Mouse (Mus musculus): ENCODE measurements at regions not wholly inside any gene's neighbourhood (a gene's known extent, or its start where the extent isn't known, plus 50 kb on each side); places are given as distances from the start of the nearest gene placed in this dataset.
"Not testable (repeated sequence)": the region's sequence is repeated elsewhere in the genome, so short reads cannot be mapped to it uniquely, and the experiment has no call there.

GRCm38 (mm10) chr11:121894801-121895200, 64.8 kb downstream of the Ptchd3 start:
- ATAC-seq: no peak
- TF ChIP-seq CTCF (IDR thresholded peaks at IDR 0.05; ENCODE audit: low read depth): no peak
- Histone ChIP-seq H3K27me3 (replicated peaks; ENCODE audit: control insufficient read depth, insufficient read depth, low read length) (no peaks in the 10 kb centered on the region), H3K4me2 (replicated peaks; ENCODE audit: low read depth) (no peak overlapping the region), H3K36me3 (ENCODE audit: control insufficient read depth, insufficient read depth) (no peaks in the 10 kb centered on the region), H3K27ac (ENCODE audit: low read depth, low read length) (no peak overlapping the region), H3K9ac (ENCODE audit: low read depth, low read length) (no peak overlapping the region), H3K9me3 (ENCODE audit: control insufficient read depth) (no peaks in the 10 kb centered on the region), H3K4me1 (replicated peaks; ENCODE audit: control insufficient read depth, insufficient read depth, low read length) (no peaks in the 10 kb centered on the region), H3K4me3 (ENCODE audit: low read depth, low read length) (no peak overlapping the region)
- 93% methylated on average over 4 of the region's 4 CpGs for WGBS

DNA sequence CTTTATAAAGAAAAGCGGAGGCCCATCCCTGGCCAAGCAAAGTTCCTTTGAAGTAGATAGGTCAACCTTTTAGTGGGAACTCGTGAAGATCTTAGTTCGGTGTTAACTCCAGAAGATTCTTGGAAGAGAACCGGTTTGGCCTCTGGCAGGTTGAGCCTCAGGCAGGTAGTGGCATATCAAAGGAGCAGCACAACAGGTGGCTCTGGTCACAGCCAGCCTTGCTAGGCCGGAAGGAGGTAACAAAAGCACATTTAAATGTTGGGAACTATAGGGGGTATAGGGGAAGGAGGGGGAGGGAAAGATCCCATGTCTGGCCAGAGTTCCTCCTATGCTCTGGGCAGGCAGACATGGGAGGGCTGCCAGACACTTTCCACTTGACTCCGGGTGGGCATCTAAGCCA, 74.3 kb downstream of the Ptchd3 start:
- not testable (repeated sequence) for H3K9ac ChIP-seq (ENCODE audit: low read depth, low read length); ATAC-seq; H3K9me3 ChIP-seq (ENCODE audit: control insufficient read depth); H3K27me3 ChIP-seq (replicated peaks; ENCODE audit: control insufficient read depth, insufficient read depth, low read length); H3K4me1 ChIP-seq (replicated peaks; ENCODE audit: control insufficient read depth, insufficient read depth, low read length); H3K36me3 ChIP-seq (ENCODE audit: control insufficient read depth, insufficient read depth); H3K4me3 ChIP-seq (ENCODE audit: low read depth, low read length); H3K27ac ChIP-seq (ENCODE audit: low read depth, low read length); H3K4me2 ChIP-seq (replicated peaks; ENCODE audit: low read depth)
- 72% methylated on average over 6 of the region's 6 CpGs for WGBS

DNA sequence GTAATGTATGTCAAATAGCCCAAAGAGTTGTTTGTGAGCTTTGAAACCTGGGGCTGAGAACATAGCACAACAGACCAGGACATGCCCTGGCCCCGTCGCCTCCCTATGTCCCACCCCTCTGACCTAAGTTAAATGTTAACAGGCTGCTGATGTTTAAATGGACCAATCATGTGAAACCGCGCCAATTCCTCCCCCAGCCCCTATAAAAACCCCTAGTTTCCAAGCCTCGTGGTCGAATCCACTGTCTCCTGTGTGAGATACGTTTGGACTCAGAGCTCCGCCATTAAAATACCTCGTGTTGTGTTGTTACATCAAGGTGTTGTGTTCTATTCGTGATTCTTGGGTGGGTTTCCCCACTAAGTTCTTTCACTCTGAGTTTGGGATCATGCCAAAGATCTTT, 94.6 kb downstream of the Ptchd3 start:
- H3K36me3 ChIP-seq (ENCODE audit: control insufficient read depth, insufficient read depth); H3K4me2 ChIP-seq (replicated peaks; ENCODE audit: low read depth); ATAC-seq; H3K4me3 ChIP-seq (ENCODE audit: low read depth, low read length); H3K27ac ChIP-seq (ENCODE audit: low read depth, low read length); H3K27me3 ChIP-seq (replicated peaks; ENCODE audit: control insufficient read depth, insufficient read depth, low read length); H3K9ac ChIP-seq (ENCODE audit: low read depth, low read length); H3K9me3 ChIP-seq (ENCODE audit: control insufficient read depth); H3K4me1 ChIP-seq (replicated peaks; ENCODE audit: control insufficient read depth, insufficient read depth, low read length): not testable (repeated sequence)
- WGBS: 89% methylated on average over 10 of the region's 10 CpGs

GRCm38 (mm10) chr11:121925043-121925442, 95.0 kb downstream of the Ptchd3 start:
- H3K9ac ChIP-seq (ENCODE audit: low read depth, low read length); H3K36me3 ChIP-seq (ENCODE audit: control insufficient read depth, insufficient read depth); H3K4me1 ChIP-seq (replicated peaks; ENCODE audit: control insufficient read depth, insufficient read depth, low read length); H3K27ac ChIP-seq (ENCODE audit: low read depth, low read length); H3K4me3 ChIP-seq (ENCODE audit: low read depth, low read length); ATAC-seq; H3K4me2 ChIP-seq (replicated peaks; ENCODE audit: low read depth); H3K27me3 ChIP-seq (replicated peaks; ENCODE audit: control insufficient read depth, insufficient read depth, low read length); H3K9me3 ChIP-seq (ENCODE audit: control insufficient read depth): not testable (repeated sequence)
- 55% methylated on average over 15 of the region's 16 CpGs for WGBS

GRCm38 (mm10) chr11:121951726-121952125, 121.7 kb downstream of the Ptchd3 start:
- H3K9ac ChIP-seq (ENCODE audit: low read depth, low read length); H3K9me3 ChIP-seq (ENCODE audit: control insufficient read depth); H3K27me3 ChIP-seq (replicated peaks; ENCODE audit: control insufficient read depth, insufficient read depth, low read length); H3K27ac ChIP-seq (ENCODE audit: low read depth, low read length); H3K4me1 ChIP-seq (replicated peaks; ENCODE audit: control insufficient read depth, insufficient read depth, low read length); H3K4me2 ChIP-seq (replicated peaks; ENCODE audit: low read depth); H3K36me3 ChIP-seq (ENCODE audit: control insufficient read depth, insufficient read depth); H3K4me3 ChIP-seq (ENCODE audit: low read depth, low read length); ATAC-seq: not testable (repeated sequence)
- WGBS: 55% methylated on average over 6 of the region's 6 CpGs

DNA sequence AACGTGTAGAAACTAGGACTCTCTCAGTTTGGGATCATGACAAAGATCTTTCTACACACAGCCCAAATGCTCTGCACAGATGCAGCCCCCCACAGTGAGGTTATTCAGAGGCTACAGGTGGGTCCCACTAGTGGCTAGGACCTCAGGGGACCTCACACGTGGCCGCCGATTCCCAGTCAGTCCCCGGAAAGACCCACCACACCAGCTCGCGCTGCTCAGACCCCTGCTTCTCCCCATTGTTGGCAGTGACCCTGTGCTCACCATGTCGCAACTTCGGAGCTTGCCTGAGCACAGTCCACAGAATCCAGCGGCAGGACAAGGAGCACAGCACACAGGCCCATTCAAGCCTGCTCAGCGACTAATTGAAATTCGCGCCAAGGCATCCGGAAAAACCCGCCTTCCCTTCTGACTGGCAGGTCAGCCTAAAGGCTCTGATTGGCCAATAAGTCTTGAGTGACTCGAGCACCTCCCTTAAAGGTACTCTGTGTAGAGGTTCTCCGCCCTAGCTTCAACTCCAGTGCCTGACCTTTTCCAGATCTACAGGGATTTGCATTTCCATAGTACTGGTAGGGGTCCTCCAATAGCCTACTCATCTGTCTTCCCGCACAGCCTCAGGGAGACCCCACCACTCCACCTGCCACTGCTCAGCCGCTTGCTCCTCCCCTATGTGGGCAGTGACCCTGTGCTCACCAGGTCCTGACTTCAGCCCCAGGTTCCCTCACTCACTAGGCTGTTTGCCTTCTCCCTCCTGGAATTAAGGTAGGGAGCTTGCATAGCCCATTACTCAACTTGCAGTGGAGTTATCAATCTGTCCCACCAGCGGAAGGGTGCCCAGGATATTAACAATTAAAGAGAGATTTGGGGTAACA, 126.6 kb downstream of the Ptchd3 start:
- H3K4me3 ChIP-seq (ENCODE audit: low read depth, low read length); H3K9ac ChIP-seq (ENCODE audit: low read depth, low read length); H3K4me1 ChIP-seq (replicated peaks; ENCODE audit: control insufficient read depth, insufficient read depth, low read length); H3K36me3 ChIP-seq (ENCODE audit: control insufficient read depth, insufficient read depth); H3K27ac ChIP-seq (ENCODE audit: low read depth, low read length); H3K9me3 ChIP-seq (ENCODE audit: control insufficient read depth); H3K27me3 ChIP-seq (replicated peaks; ENCODE audit: control insufficient read depth, insufficient read depth, low read length); H3K4me2 ChIP-seq (replicated peaks; ENCODE audit: low read depth); ATAC-seq: not testable (repeated sequence)
- 56% methylated on average over 19 of the region's 20 CpGs for WGBS

DNA sequence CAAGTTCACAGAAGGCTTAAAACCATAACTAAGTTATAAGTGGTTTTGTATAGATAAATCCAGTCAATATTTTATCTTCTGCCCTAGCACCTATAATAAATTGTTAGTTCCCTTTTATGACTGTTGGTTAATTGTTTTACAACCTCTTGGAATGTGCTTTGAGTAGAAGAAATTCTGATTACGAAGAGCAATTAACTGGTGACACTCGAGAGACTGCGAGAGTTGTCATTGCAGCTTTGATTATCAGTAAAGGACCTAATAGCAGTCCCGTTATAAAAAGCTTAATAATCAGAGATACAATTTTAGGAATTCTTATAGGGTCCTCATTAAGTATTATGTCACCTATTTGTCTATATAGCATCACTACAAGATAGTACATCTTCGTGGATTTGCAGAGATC, 128.7 kb downstream of the Ptchd3 start:
- not testable (repeated sequence) for H3K27ac ChIP-seq (ENCODE audit: low read depth, low read length); H3K4me3 ChIP-seq (ENCODE audit: low read depth, low read length); H3K9ac ChIP-seq (ENCODE audit: low read depth, low read length); H3K9me3 ChIP-seq (ENCODE audit: control insufficient read depth); H3K4me1 ChIP-seq (replicated peaks; ENCODE audit: control insufficient read depth, insufficient read depth, low read length); H3K36me3 ChIP-seq (ENCODE audit: control insufficient read depth, insufficient read depth); H3K27me3 ChIP-seq (replicated peaks; ENCODE audit: control insufficient read depth, insufficient read depth, low read length); H3K4me2 ChIP-seq (replicated peaks; ENCODE audit: low read depth)
- WGBS: 21% methylated on average over 5 of the region's 5 CpGs
- peak; percentile 53; the same call in 1 of the 2 replicates for ATAC-seq

GRCm38 (mm10) chr11:121964111-121964510, 134.1 kb downstream of the Ptchd3 start:
- H3K4me3 ChIP-seq (ENCODE audit: low read depth, low read length); H3K27me3 ChIP-seq (replicated peaks; ENCODE audit: control insufficient read depth, insufficient read depth, low read length); H3K9ac ChIP-seq (ENCODE audit: low read depth, low read length); H3K4me1 ChIP-seq (replicated peaks; ENCODE audit: control insufficient read depth, insufficient read depth, low read length); ATAC-seq; H3K36me3 ChIP-seq (ENCODE audit: control insufficient read depth, insufficient read depth); H3K4me2 ChIP-seq (replicated peaks; ENCODE audit: low read depth); H3K9me3 ChIP-seq (ENCODE audit: control insufficient read depth); H3K27ac ChIP-seq (ENCODE audit: low read depth, low read length): not testable (repeated sequence)

Data from intestine, postnatal 0 days (tissue).